In genomic region chr11:74831606-74832451, GRCm38 (mm10) we compare ENCODE assay signal across 8 mouse cellular contexts. TPM values are rescaled to one million over a fixed set of nuclear protein-coding genes. Genes with fewer than 3 reads are reported as not detected.
DNase-seq lines count a peak whose midpoint lies in the region; ATAC-seq and TF ChIP-seq lines count a peak whose summit lies in the region.

No protein-coding gene starts in this region.

- 0 out of 4 replicates have a peak, but pooled peaks of 1 of the 2 experiments have one; percentile 12 for TF ChIP-seq EP300 in MEL (IDR thresholded peaks at IDR 0.05; ENCODE audit: low read depth in 1 of 2, low read length in 2 of 2)

- H3K4me2 ChIP-seq in lung, embryonic 16.5 days (ENCODE audit: low read depth, low read length), result peak overlapping the region; percentile 97

- peak overlapping the region; percentile 72 to 74 for H3K4me3 ChIP-seq in MEL (ENCODE audit: control insufficient read depth in 1 of 2, insufficient read depth in 1 of 2, low read depth in 2 of 2, low read length in 2 of 2)
- H3K4me3 ChIP-seq in cerebellum, adult 2 months (replicated peaks; ENCODE audit: insufficient read depth, low read depth, low read length), result peak overlapping the region; percentile 92
- H3K4me3 ChIP-seq in lung, embryonic 16.5 days (ENCODE audit: low read length), result peak overlapping the region; percentile 94

- DNase-seq in MEL (ENCODE audit: low read depth, low spot score), result peak; percentile 100
- peak; percentile 99 for DNase-seq in cerebellum, adult 2 months
- DNase-seq in forelimb bud, embryonic 11.5 days (ENCODE audit: low read depth, low spot score), result peak; percentile 98
- peak; percentile 96 for DNase-seq in layer of hippocampus, adult 9-10 months (ENCODE audit: low spot score)
- peak; percentile 97 for DNase-seq in ovary, postnatal 10 days (ENCODE audit: low spot score)
- DNase-seq in thymus, postnatal 10 days (ENCODE audit: low spot score in 2 of 2), result peak; percentile 95

- TF ChIP-seq CTCF in MEL (IDR thresholded peaks at IDR 0.05 in 2 of 3, conservative IDR thresholded peaks at IDR 0.05 in 1 of 3; ENCODE audit: control insufficient read depth in 1 of 3, insufficient read depth in 1 of 3, low read depth in 2 of 3, low read length in 3 of 3, poor library complexity in 1 of 3, severe bottlenecking in 1 of 3), result no peak
- TF ChIP-seq CTCF in cerebellum, adult 2 months (IDR thresholded peaks at IDR 0.05; ENCODE audit: borderline replicate concordance, insufficient read depth, low read depth, low read length), result no peak

- WGBS in cerebellum, adult 2 months, result under 1% methylated on average over 61 of the region's 61 CpGs
- WGBS in lung, embryonic 16.5 days, result 0% methylated on average over 60 of the region's 61 CpGs

- no peaks in the 10 kb centered on the region for H3K27me3 ChIP-seq in MEL (ENCODE audit: control insufficient read depth in 1 of 2, insufficient read depth in 2 of 2, low read length in 2 of 2)
- H3K27me3 ChIP-seq in cerebellum, adult 2 months (ENCODE audit: control insufficient read depth, insufficient read depth, low read length), result no peaks in the 10 kb centered on the region
- no peaks in the 10 kb centered on the region for H3K27me3 ChIP-seq in lung, embryonic 16.5 days (ENCODE audit: control insufficient read depth, insufficient read depth, low read depth, low read length)

- H3K36me3 ChIP-seq in MEL (ENCODE audit: control insufficient read depth in 1 of 2, insufficient read depth in 2 of 2, low read length in 2 of 2), result peaks cover 0 to 32% of the 10 kb centered on the region in 2 experiments; a peak in 2 of 4 replicates
- H3K36me3 ChIP-seq in lung, embryonic 16.5 days (ENCODE audit: control insufficient read depth, insufficient read depth, low read length), result no peaks in the 10 kb centered on the region

- H3K27ac ChIP-seq in MEL (ENCODE audit: control insufficient read depth, low read depth, low read length), result peak overlapping the region; percentile 94
- H3K27ac ChIP-seq in cerebellum, adult 2 months (ENCODE audit: insufficient read depth, low read length), result peak overlapping the region; percentile 20; the same call in 1 of the 2 replicates
- peak overlapping the region; percentile 96 for H3K27ac ChIP-seq in lung, embryonic 16.5 days (ENCODE audit: low read length)

- no peaks in the 10 kb centered on the region for H3K9me3 ChIP-seq in MEL (replicated peaks; ENCODE audit: insufficient read depth, low read length)
- no peaks in the 10 kb centered on the region for H3K9me3 ChIP-seq in lung, embryonic 16.5 days (ENCODE audit: control insufficient read depth, low read length)

- H3K9ac ChIP-seq in MEL (ENCODE audit: control insufficient read depth, low read depth, low read length, poor library complexity, severe bottlenecking), result peak overlapping the region; percentile 78
- H3K9ac ChIP-seq in lung, embryonic 16.5 days (ENCODE audit: low read length), result peak overlapping the region; percentile 90

- ATAC-seq in hematopoietic stem cell, adult 5-6 weeks (replicated peaks in 1 of 2; ENCODE audit: insufficient read depth in 1 of 2, low FRiP score in 2 of 2, low TSS enrichment in 1 of 2, low read depth in 1 of 2, poor library complexity in 2 of 2, severe bottlenecking in 2 of 2), result peak; percentile 46 to 51
- peak; percentile 80 for ATAC-seq in lung, embryonic 16.5 days (ENCODE audit: low read depth)

- no peak for TF ChIP-seq RAD21 in MEL (IDR thresholded peaks at IDR 0.05; ENCODE audit: low read depth, low read length)

- H3K79me2 ChIP-seq in MEL (ENCODE audit: control insufficient read depth, insufficient read depth, low read length, poor library complexity), result peaks cover 39% of the 10 kb centered on the region

- peaks cover 0 to 29% of the 10 kb centered on the region in 2 experiments; a peak in 3 of 4 replicates for H3K4me1 ChIP-seq in MEL (ENCODE audit: control insufficient read depth in 1 of 2, insufficient read depth in 2 of 2, low read length in 2 of 2)
- H3K4me1 ChIP-seq in cerebellum, adult 2 months (ENCODE audit: control insufficient read depth, insufficient read depth, low read length), result peaks cover 20% of the 10 kb centered on the region
- peaks cover 33% of the 10 kb centered on the region for H3K4me1 ChIP-seq in lung, embryonic 16.5 days (replicated peaks; ENCODE audit: control insufficient read depth, insufficient read depth, low read length)

- TF ChIP-seq POLR2A in MEL (IDR thresholded peaks at IDR 0.05; ENCODE audit: control insufficient read depth in 1 of 2, insufficient read depth in 1 of 2, low read depth in 1 of 2, low read length in 2 of 2, poor library complexity in 1 of 2), result peak; percentile 91 to 92
- peak; percentile 65; the same call in 1 of the 2 replicates for TF ChIP-seq POLR2A in cerebellum, adult 2 months (IDR thresholded peaks at IDR 0.05; ENCODE audit: borderline replicate concordance, insufficient read depth, low read length)

TF ChIP-seq in MEL, 35 proteins besides CTCF, POLR2A, EP300 and RAD21:
- TF ChIP-seq HCFC1 (IDR thresholded peaks at IDR 0.05; ENCODE audit: low read depth, low read length), result peak; percentile 44; the same call in 1 of the 2 replicates
- no peak for TF ChIP-seq RCOR1 (IDR thresholded peaks at IDR 0.05; ENCODE audit: low read depth, low read length)
- TF ChIP-seq TBP (IDR thresholded peaks at IDR 0.05; ENCODE audit: low read depth, low read length), result peak; percentile 85
- TF ChIP-seq UBTF (IDR thresholded peaks at IDR 0.05; ENCODE audit: borderline replicate concordance, insufficient read depth, low read depth, low read length), result no peak
- TF ChIP-seq POLR2AphosphoS5 (IDR thresholded peaks at IDR 0.05; ENCODE audit: borderline replicate concordance, low read depth, low read length), result peak; percentile 94; the same call in 1 of the 2 replicates
- TF ChIP-seq ELF1 (IDR thresholded peaks at IDR 0.05; ENCODE audit: low read depth, low read length), result 0 out of 2 replicates have a peak, but pooled peaks have one; percentile 10
- no peak for TF ChIP-seq MYB (IDR thresholded peaks at IDR 0.05; ENCODE audit: low read depth, low read length)
- no peak for TF ChIP-seq GATA1 (IDR thresholded peaks at IDR 0.05; ENCODE audit: low read depth, low read length)
- no peak; the same call in 1 of the 2 replicates for TF ChIP-seq CHD1 (IDR thresholded peaks at IDR 0.05; ENCODE audit: low read depth, low read length)
- TF ChIP-seq GABPA (IDR thresholded peaks at IDR 0.05; ENCODE audit: low read depth, low read length), result no peak
- peak; percentile 39; the same call in 1 of the 2 replicates for TF ChIP-seq NRF1 (IDR thresholded peaks at IDR 0.05; ENCODE audit: insufficient read depth, low read depth, low read length, poor library complexity, severe bottlenecking)
- TF ChIP-seq TAL1 (IDR thresholded peaks at IDR 0.05; ENCODE audit: low read length), result no peak
- peak; percentile 96 for TF ChIP-seq MXI1 (IDR thresholded peaks at IDR 0.05; ENCODE audit: low read depth, low read length)
- peak; percentile 98 for TF ChIP-seq ZMIZ1 (IDR thresholded peaks at IDR 0.05; ENCODE audit: low read depth, low read length)
- peak; percentile 92 for TF ChIP-seq USF1 (IDR thresholded peaks at IDR 0.05; ENCODE audit: low read depth, low read length)
- peak; percentile 82; the same call in 1 of the 2 replicates for TF ChIP-seq MYC (IDR thresholded peaks at IDR 0.05; ENCODE audit: low read depth, low read length)
- TF ChIP-seq SMC3 (IDR thresholded peaks at IDR 0.05; ENCODE audit: low read depth, low read length), result no peak; the same call in 1 of the 2 replicates
- no peak for TF ChIP-seq MAFK (IDR thresholded peaks at IDR 0.05; ENCODE audit: borderline replicate concordance, low read depth, low read length)
- TF ChIP-seq KAT2A (conservative IDR thresholded peaks at IDR 0.05; ENCODE audit: low read depth, low read length), result no peak
- TF ChIP-seq ZNF384 (IDR thresholded peaks at IDR 0.05; ENCODE audit: low read depth, low read length), result no peak
- no peak for TF ChIP-seq ZC3H11A (IDR thresholded peaks at IDR 0.05; ENCODE audit: low read depth, low read length)
- TF ChIP-seq POLR2AphosphoS2 (IDR thresholded peaks at IDR 0.05; ENCODE audit: low read length), result peak; percentile 80; the same call in 1 of the 2 replicates
- no peak for TF ChIP-seq MEF2A (IDR thresholded peaks at IDR 0.05; ENCODE audit: extremely low read depth, insufficient replicate concordance, low read depth, low read length, poor library complexity, severe bottlenecking)
- peak; percentile 71 for TF ChIP-seq ETS1 (IDR thresholded peaks at IDR 0.05; ENCODE audit: low read depth, low read length)
- no peak for TF ChIP-seq ZKSCAN1 (IDR thresholded peaks at IDR 0.05; ENCODE audit: low read depth, low read length)
- peak; percentile 30; the same call in 1 of the 2 replicates for TF ChIP-seq TCF12 (IDR thresholded peaks at IDR 0.05; ENCODE audit: low read depth, low read length)
- peak; percentile 61 for TF ChIP-seq CHD2 (IDR thresholded peaks at IDR 0.05; ENCODE audit: low read length)
- peak; percentile 75 for TF ChIP-seq MAZ (IDR thresholded peaks at IDR 0.05; ENCODE audit: low read depth, low read length)
- peak; percentile 97 for TF ChIP-seq MAX (IDR thresholded peaks at IDR 0.05; ENCODE audit: low read length)
- no peak for TF ChIP-seq E2F4 (IDR thresholded peaks at IDR 0.05; ENCODE audit: borderline replicate concordance, low read depth, low read length)
- TF ChIP-seq SIN3A (IDR thresholded peaks at IDR 0.05; ENCODE audit: low read length), result peak; percentile 95
- TF ChIP-seq JUND (IDR thresholded peaks at IDR 0.05; ENCODE audit: low read depth, low read length), result no peak
- TF ChIP-seq NELFE (IDR thresholded peaks at IDR 0.05; ENCODE audit: low read depth, low read length), result peak; percentile 83
- TF ChIP-seq USF2 (IDR thresholded peaks at IDR 0.05; ENCODE audit: borderline replicate concordance in 1 of 2, insufficient read depth in 1 of 2, low read depth in 1 of 2, low read length in 2 of 2), result no peak
- TF ChIP-seq BHLHE40 (IDR thresholded peaks at IDR 0.05; ENCODE audit: borderline replicate concordance, low read depth, low read length), result peak; percentile 83

RNA-seq across cellular contexts. Expression of gene Mnt, which starts 1.1 kb away (rescaled TPM):
- total RNA-seq in MEL (2012; rRNA removed), result 5.8 and 7.7 TPM in 2 replicates
- 10 to 100 TPM in 1 of 2 experiments, not detected in 1; 37.3 TPM for polyA plus RNA-seq in MEL (2012; ENCODE audit: insufficient read depth in 1 of 2, insufficient read length in 2 of 2, low read depth in 1 of 2, low replicate concordance in 2 of 2, missing spikeins in 1 of 2)
- polyA plus RNA-seq in cerebellum, adult 2 months (2012; rRNA removed), result 17.9 and 18.0 TPM in 2 replicates
- 6.3 and 8.3 TPM in 2 replicates for total RNA-seq in hematopoietic stem cell, adult 5-6 weeks (2017)
- 3.0 and 3.1 TPM in 2 replicates for polyA plus RNA-seq in lung, embryonic 16.5 days (2015; fragmentation: Nextera tagmentation; extraction: Ambion mirVana)

Comparison
In these comparisons a context has a peak if more than half of its experiments do, and no peak if none do; other contexts are left out.
1. Peak in every context shown above with its lines: DNase-seq, ATAC-seq, H3K4me3 ChIP-seq and H3K27ac ChIP-seq.
2. H3K27ac ChIP-seq: peak in every context shown above with its lines; median percentile 96 in lung, embryonic 16.5 days; 94 in MEL; 20 in cerebellum, adult 2 months.